Mouse (Mus musculus) cerebral cortex, adult 2 months (tissue): ENCODE measurements around the gene Defa25.

ENCODE experiments used
- WGBS: fragments of 180-500 bp; shearing (Covaris S2); methylation state at CpG from one replicate; pipeline ENCODE4 v1.1.7; 2018; 5-methylcytosine and 5-hydroxymethylcytosine counted together

The Defa25 gene

DNA sequence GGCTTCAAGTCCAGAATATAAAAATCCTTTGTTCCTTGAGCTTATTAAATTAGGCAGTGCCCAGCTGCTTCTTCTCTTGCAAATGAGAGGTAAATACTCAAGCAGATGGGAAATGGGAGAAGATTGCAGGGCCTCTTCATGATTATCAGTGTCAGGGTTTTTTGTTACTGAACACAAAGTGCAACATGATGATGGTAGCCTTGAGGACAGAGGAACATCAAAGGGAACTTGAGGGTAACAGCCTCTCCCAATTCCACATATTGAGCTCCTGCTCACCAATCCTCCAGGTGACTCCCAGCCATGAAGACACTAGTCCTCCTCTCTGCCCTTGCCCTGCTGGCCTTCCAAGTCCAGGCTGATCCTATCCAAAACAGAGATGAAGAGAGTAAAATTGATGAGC, at the start of gene Defa25:
Defa25 (plus strand) TSS at position 301 of the 400 bp plus-strand sequence.

DNA sequence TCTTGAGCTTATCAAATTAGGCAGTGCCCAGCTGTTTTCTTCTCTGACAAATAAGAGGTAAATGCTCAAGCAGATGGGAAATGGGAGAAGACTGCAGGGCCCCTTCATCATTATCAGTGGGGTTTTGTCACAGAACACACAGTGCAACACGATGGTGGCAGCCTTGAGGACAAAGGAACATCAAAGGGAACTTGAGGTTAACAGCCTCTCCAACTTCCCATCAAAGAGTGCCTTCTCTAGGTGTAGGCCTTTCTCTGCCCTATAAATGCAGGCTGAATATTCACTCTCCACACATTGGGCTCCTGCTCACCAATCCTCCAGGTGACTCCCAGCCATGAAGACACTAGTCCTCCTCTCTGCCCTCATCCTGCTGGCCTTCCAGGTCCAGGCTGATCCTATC, 29.5 kb upstream of the Defa25 start, which contains the start of gene Defa23:
Defa23 (plus strand) TSS at position 301 of the 400 bp plus-strand sequence.
- no CpG with 5 or more reads among the region's 1 CpGs for WGBS

DNA sequence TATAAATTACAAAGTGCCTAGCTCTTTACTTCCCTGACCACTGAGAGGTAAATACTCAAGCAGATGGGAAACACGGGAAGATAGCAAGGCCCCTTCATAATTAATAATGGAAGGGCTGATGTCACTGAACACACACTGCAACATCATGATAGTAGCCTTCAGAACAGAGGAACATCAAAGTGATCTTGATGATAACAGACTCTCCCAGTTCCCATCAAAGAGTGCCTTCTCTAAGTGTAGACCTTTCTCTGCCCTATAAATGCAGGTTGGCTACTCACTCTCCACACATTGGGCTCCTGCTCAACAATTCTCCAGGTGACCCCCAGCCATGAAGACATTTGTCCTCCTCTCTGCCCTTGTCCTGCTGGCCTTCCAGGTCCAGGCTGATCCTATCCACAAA, 19.5 kb upstream of the Defa25 start, which contains the start of gene Defa35:
Defa35 (plus strand) TSS at position 301 of the 400 bp plus-strand sequence.
- WGBS = 76% methylated on average over 1 of the region's 1 CpGs

DNA sequence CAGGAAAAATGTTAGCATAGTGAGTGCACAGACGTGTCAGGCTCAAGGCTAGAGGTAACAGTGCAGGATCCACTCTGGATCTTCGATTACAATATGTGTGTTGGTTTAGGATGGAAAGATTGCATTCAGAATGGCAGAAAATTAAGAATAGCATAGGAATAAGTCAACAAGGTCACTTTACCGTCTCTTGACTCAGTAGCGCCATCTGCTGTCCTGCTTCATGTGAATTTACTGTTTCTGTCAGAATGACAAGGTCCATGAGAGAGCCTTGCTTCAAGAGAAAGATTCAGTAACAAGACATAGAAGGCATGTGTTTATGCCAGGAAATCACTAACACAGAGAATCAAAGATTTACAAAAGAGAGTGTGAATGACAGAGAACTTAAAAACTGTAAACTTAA, 8.9 kb downstream of the Defa25 start:
- 47% methylated on average over 4 of the region's 4 CpGs for WGBS

DNA sequence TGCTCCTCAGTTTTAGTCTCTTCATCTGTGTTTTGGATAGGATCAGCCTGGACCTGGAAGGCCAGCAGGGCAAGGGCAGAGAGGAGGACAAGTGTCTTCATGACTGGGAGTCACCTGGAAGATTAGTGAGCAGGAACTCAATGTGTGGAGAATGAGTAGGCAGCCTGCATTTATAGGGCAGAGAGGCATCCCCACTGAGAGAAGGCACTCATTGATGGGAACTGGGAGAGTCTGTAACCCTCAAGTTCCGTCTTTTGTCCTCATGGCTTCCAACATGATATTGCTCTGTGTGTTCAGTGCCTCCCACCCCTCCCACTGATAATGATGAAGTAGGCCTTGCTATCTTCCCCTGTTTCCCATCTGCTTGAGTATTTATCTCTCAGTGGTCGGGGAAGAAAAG, 11.7 kb downstream of the Defa25 start, which contains the start of gene Gm14851:
Gm14851 (minus strand) TSS at position 101 of the 400 bp plus-strand sequence.
- no CpG with 5 or more reads among the region's 2 CpGs for WGBS

DNA sequence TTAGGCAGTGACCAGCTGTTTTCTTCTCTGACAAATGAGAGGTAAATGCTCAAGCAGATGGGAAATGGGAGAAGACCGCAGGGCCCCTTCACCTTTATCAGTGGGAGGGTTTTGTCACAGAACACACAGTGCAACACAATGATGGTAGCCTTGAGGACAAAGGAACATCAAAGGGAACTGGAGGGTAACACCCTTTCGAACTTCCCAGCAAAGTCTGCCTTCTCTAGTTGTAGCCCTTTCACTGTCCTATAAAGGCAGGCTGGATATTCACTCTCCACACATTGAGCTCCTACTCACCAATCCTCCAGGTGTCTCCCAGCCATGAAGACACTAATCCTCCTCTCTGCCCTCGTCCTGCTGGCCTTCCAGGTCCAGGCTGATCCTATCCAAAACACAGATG, 50.1 kb downstream of the Defa25 start, which contains the start of gene Defa30:
Defa30 (plus strand) TSS at position 301 of the 400 bp plus-strand sequence.
- WGBS = 50% methylated on average over 3 of the region's 3 CpGs
